Mouse (Mus musculus) testis, adult 2 months (tissue): ENCODE results near the gene Chfr.

Source experiments
- CTCF ChIP-seq: fragments of 200-500 bp; IDR thresholded peaks from 2 replicates; pipeline ENCODE4 v1.5.1; 2012; ENCODE audit warnings: low read depth, mild to moderate bottlenecking, inconsistent platforms, low read length, moderate library complexity; ENCODE audit not compliant: control insufficient read depth, insufficient read depth, insufficient replicate concordance
- POLR2A ChIP-seq: fragments of 200-500 bp; IDR thresholded peaks from 2 replicates; pipeline ENCODE4 v1.6.1; 2012; ENCODE audit warnings: low read depth, mild to moderate bottlenecking, inconsistent platforms, low read length, moderate library complexity; ENCODE audit not compliant: control insufficient read depth

DNA sequence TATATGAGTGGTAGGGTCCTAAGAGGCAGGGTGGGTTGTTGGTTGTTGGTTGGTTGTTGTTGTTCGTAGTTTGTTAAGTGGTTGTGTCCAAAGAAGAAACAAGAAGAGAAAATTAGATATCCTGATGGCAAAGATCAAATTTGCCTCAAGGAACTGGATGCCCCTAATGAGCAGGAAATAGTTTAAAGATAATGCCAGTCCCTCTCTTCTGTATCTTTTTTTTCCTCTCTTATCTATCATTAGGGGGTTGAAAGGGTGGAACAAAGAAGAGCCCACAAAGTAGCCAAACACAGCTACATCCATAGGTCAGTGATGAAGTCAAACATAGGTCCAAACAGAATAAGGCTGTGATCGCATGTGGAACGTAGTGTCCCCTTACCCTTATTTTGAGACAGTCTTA, 3.7 kb downstream of the Chfr start:
- TF ChIP-seq CTCF (no peak), POLR2A (no peak)
